Mouse (Mus musculus) cerebellum, adult 2 months (tissue): ENCODE results near the gene Uevld. TPM values are rescaled to one million over a fixed set of nuclear protein-coding genes. Genes with fewer than 3 reads are reported as not detected.

Experiments used
- DNase-seq, 2 experiments: peaks; one replicate each; pipeline ENCODE4 v3.0.0; 2021
- H3K27ac ChIP-seq: fragments of 200-500 bp; 2 replicates; pipeline ENCODE4 v1.5.1; 2012; ENCODE audit warnings: low read length, control low read depth, inconsistent platforms; ENCODE audit not compliant: insufficient read depth
- H3K27me3 ChIP-seq: fragments of 200-500 bp; 2 replicates; pipeline ENCODE4 v1.6.1; 2012; ENCODE audit warnings: inconsistent platforms, mild to moderate bottlenecking, low read length, moderate library complexity; ENCODE audit not compliant: control insufficient read depth, insufficient read depth
- H3K4me1 ChIP-seq: fragments of 200-500 bp; 2 replicates; pipeline ENCODE4 v1.6.1; 2011; ENCODE audit warnings: low read length; ENCODE audit not compliant: control insufficient read depth, insufficient read depth
- H3K4me3 ChIP-seq: fragments of 200-500 bp; replicated peaks from 2 replicates; pipeline ENCODE3; 2011; ENCODE audit warnings: mild to moderate bottlenecking, low read depth, low read length, control low read depth; ENCODE audit not compliant: insufficient read depth
- CTCF ChIP-seq: fragments of 200-500 bp; IDR thresholded peaks from 2 replicates; pipeline ENCODE4 v1.5.1; 2011; ENCODE audit warnings: low read depth, mild to moderate bottlenecking, control low read depth, low read length, moderate library complexity, borderline replicate concordance; ENCODE audit not compliant: insufficient read depth
- POLR2A ChIP-seq: fragments of 200-500 bp; IDR thresholded peaks from 2 replicates; pipeline ENCODE4 v1.6.1; 2011; ENCODE audit warnings: low read length, control low read depth, borderline replicate concordance; ENCODE audit not compliant: insufficient read depth
- WGBS: fragments of 180-500 bp; shearing (Covaris S2); methylation state at CpG from one replicate; pipeline ENCODE4 v1.1.7; 2018; 5-methylcytosine and 5-hydroxymethylcytosine counted together
- polyA plus RNA-seq: library from polyadenylated mRNA; depleted of rRNA; stranded (reverse); fragments of >200 nt; gene quantifications from 2 replicates; pipeline ENCODE4 v1.2.3, GENCODE M21; 2012

Gene Uevld
- polyA plus RNA-seq, 1 experiment, result 7.4 TPM

DNA sequence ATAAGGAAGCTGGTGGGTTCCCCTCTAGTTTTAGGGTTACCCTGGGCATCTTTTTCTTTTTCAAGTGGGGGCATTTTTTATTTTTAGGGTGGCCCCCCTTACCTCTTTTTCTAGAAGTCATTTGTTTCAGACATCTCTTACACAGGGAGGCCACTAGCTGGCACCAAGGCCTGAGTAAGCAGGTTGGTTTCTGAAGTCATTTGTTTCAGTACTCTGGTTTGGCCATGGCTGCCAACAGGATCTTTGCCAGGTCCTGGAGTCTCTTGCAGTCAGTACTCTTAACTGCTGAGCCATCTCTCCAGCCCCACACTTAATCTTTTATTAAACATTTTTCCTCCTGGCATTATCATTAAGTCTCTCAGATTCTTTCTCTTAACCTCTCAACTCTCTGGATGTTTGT, 3.8 kb upstream of the Uevld start:
- H3K4me3 ChIP-seq, result no peak overlapping the region
- DNase-seq, result no peak
- TF ChIP-seq CTCF (no peak), POLR2A (no peak)
- H3K27ac ChIP-seq, result no peak overlapping the region
- peaks cover 3% of the 10 kb centered on the region for H3K4me1 ChIP-seq
- H3K27me3 ChIP-seq, result no peaks in the 10 kb centered on the region

DNA sequence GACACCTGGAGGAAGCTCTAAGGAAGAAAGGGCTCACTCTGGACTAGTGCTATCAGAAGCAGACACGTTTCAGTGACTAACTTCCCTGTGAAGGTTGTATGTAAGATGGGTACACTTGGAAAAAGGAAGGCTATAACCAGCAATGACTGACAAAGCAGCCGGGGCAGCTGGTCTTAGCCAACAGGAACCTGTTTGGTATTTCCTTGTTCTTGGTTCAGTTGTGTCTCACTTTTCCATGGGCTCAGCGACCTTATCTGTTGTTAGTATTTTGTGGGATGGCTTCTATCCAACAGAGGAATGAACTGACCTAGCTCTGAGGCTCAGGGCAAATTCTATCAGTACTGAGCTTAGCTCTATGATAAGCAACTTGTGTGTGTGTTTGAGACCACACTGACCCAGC, 2.7 kb upstream of the Uevld start:
- 70% methylated on average over 3 of the region's 3 CpGs for WGBS
- Histone ChIP-seq H3K27ac (no peak overlapping the region), H3K4me1 (peaks cover 3% of the 10 kb centered on the region), H3K27me3 (no peaks in the 10 kb centered on the region), H3K4me3 (no peak overlapping the region)
- no peak for DNase-seq
- TF ChIP-seq POLR2A (no peak), CTCF (no peak)

DNA sequence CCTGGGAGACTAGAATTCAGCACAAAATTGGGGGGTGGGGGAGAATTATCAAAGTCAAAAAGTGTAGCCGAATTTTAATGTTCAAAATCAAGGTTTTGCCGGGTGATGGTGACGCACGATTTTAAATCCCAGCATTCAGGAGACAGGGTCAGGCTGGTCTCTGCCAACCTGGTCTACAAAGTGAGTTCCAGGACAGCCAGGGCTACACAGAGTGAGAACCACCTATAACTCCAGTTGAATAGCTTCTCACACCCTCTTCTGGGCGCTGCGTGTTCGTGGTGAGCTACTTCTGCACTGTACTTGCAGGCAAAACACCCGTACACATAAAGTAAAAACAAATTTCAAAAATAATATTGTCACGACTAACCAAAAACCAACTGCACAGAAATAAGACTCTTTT, 526 bp upstream of the Uevld start:
- H3K27ac ChIP-seq, result no peak overlapping the region
- DNase-seq, result peak; percentile 27 to 31
- 12% methylated on average over 9 of the region's 9 CpGs for WGBS
- peak overlapping the region; percentile 80 for H3K4me3 ChIP-seq
- TF ChIP-seq CTCF, result no peak
- TF ChIP-seq POLR2A, result no peak
- peaks cover 3% of the 10 kb centered on the region for H3K4me1 ChIP-seq
- no peaks in the 10 kb centered on the region for H3K27me3 ChIP-seq

DNA sequence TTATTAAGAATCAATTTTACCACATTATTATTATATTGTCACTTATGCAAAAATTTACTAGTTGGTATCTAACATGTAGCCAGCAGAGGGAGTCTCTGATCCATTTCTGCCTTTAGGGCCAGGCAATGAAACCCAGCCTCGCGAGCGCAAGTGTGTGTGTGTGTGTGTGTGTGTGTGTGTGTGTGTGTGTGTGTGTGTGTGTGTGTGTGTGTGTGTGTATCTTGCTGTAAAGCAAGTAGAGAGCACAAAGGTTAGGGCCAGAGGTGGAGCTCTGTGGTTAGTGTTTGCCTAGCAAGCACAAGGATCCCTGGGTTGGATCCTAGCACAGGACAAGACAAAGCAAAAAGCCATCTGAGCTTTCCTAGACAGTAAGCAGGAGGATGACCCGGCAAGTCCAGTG, 22.5 kb downstream of the Uevld start:
- 29% methylated on average over 4 of the region's 4 CpGs for WGBS
- no peak for DNase-seq

DNA sequence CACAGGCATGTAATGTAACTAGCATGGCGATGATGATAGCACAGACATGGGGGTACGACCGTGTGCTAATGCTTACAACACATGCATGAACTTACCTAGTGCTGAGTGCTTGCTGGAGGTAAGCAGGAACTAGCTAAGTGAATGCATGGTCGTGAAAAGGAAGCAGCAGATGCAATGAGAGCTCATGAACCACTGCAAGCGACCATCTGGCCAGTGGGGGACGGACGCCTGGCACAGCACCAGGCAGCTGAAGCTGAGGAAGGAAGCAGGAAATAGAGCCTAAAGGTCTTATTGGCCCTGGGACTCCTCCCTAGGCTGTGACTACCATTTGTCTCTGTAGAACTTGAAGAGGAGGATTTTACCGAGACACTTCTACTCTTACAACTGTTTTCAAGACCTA, 23.5 kb downstream of the Uevld start:
- no peak overlapping the region for H3K4me3 ChIP-seq
- no peak for TF ChIP-seq POLR2A
- no peak for TF ChIP-seq CTCF
- DNase-seq, result no peak
- no peaks in the 10 kb centered on the region for H3K4me1 ChIP-seq
- no peaks in the 10 kb centered on the region for H3K27me3 ChIP-seq
- no peak overlapping the region for H3K27ac ChIP-seq
- WGBS, result 58% methylated on average over 8 of the region's 8 CpGs

More for the DNA sequence above, 22.5 kb downstream of the Uevld start:
- TF ChIP-seq CTCF (peak; percentile 33; the same call in 1 of the 2 replicates), POLR2A (no peak)
- H3K4me3 ChIP-seq, result no peak overlapping the region
- no peak overlapping the region for H3K27ac ChIP-seq
- no peaks in the 10 kb centered on the region for H3K27me3 ChIP-seq
- no peaks in the 10 kb centered on the region for H3K4me1 ChIP-seq

DNA sequence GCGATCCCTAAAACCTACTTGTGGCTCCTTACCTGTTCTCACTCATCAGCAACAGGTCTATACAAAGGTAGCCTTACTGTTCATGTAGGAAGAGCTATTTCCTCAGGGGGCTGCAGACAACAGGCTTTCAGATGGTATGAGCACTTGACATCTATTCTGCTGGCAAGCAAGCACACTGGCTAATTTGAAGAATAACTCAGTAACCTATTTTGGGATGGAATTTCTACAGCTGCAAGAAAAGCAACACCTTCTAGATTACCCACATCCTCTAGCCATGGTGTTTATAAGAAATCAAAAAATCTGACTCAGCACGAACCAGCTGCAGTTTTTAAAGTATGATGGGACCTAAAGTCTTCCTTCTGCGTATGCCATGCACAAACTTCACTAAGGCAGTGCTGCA, 27.0 kb downstream of the Uevld start:
- no peak overlapping the region for H3K27ac ChIP-seq
- no peak for TF ChIP-seq POLR2A
- TF ChIP-seq CTCF, result no peak
- H3K4me1 ChIP-seq, result no peaks in the 10 kb centered on the region
- H3K27me3 ChIP-seq, result no peaks in the 10 kb centered on the region
- H3K4me3 ChIP-seq, result no peak overlapping the region
- 97% methylated on average over 3 of the region's 3 CpGs for WGBS
- DNase-seq, result no peak

DNA sequence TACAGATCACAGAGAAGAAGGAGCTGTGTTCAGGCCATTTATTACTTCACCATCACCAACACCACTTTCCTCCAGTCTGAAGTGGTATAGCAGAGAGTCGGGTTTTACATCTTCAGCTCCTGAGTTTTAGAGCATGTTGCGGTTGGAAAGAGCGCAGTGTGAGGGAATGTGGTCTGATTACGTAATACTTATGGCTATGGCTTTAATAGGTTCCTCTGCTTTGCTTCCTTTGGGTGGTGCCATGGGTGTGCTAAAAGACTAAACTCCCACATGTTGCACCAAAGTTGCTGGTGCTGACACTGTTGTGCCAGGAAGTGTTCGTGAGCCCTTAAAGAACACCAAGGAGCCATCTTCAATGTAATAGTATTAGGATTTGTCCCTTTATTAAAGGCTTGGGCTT, 30.0 kb downstream of the Uevld start:
- 93% methylated on average over 5 of the region's 5 CpGs for WGBS
- no peak for DNase-seq
- no peaks in the 10 kb centered on the region for H3K4me1 ChIP-seq

DNA sequence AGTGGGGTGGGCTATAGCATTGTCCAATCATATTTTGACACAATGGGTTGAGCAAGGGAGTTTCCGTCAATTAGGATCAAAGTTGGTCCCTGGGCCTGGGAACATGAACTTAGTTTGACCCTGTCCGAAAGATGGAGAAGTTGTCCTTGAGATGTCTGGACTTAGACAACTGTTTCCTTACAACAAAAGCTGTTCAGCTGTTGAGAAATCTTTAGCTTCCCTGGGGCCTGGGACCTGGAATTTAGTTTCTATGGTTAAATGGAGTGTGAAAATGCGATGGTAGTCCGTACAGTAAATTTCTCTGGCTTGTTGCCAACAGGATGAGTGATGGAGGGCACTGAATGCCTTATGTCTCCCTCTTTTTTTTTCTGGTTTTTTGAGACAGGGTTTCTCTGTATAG, 36.3 kb downstream of the Uevld start:
- 50% methylated on average over 4 of the region's 4 CpGs for WGBS

More for the DNA sequence above, 30.0 kb downstream of the Uevld start:
- H3K4me3 ChIP-seq, result no peak overlapping the region
- TF ChIP-seq CTCF, result no peak
- TF ChIP-seq POLR2A, result no peak
- no peak overlapping the region for H3K27ac ChIP-seq
- no peaks in the 10 kb centered on the region for H3K27me3 ChIP-seq

More for the DNA sequence above, 36.3 kb downstream of the Uevld start:
- no peak overlapping the region for H3K4me3 ChIP-seq
- H3K27ac ChIP-seq, result no peak overlapping the region
- no peak for DNase-seq
- no peaks in the 10 kb centered on the region for H3K27me3 ChIP-seq
- peaks cover 3% of the 10 kb centered on the region; the same call in 1 of the 2 replicates for H3K4me1 ChIP-seq
- TF ChIP-seq POLR2A (no peak), CTCF (no peak)
